Mouse (Mus musculus) cerebellum, postnatal 25 days (tissue): ENCODE data around the gene Chic2.
A peak's percentile ranks its signal among the peaks of the same experiment; 100 is the strongest.

Experiments
- DNase-seq, 2 experiments: peaks; one replicate each; pipeline ENCODE4 v3.0.0; 2021; ENCODE audit warnings: mixed read lengths in 2 of 2

Gene Chic2

GRCm38 (mm10) chr5:75066715-75067114, 22.1 kb upstream of the Chic2 start:
- DNase-seq = no peak

GRCm38 (mm10) chr5:75063177-75063576, 18.6 kb upstream of the Chic2 start:
- DNase-seq = no peak

GRCm38 (mm10) chr5:75051109-75051508, 6.5 kb upstream of the Chic2 start:
- DNase-seq = no peak

GRCm38 (mm10) chr5:75046681-75047321, 2.2 kb upstream of the Chic2 start:
- DNase-seq = peak; percentile 50 to 60

- DNase-seq = no peak
Observed at GRCm38 (mm10) chr5:75045371-75045770, 797 bp upstream of the Chic2 start.

- DNase-seq = no peak
Observed at GRCm38 (mm10) chr5:75043621-75044301, 813 bp downstream of the Chic2 start.

- no peak for DNase-seq
Observed at GRCm38 (mm10) chr5:75043011-75043445, 1.5 kb downstream of the Chic2 start.

- no peak for DNase-seq
Observed at GRCm38 (mm10) chr5:75039307-75039706, 5.3 kb downstream of the Chic2 start.

GRCm38 (mm10) chr5:75035475-75035874, 9.1 kb downstream of the Chic2 start:
- DNase-seq = no peak

- DNase-seq = no peak
Observed at GRCm38 (mm10) chr5:75014768-75015167, 29.8 kb downstream of the Chic2 start.

GRCm38 (mm10) chr5:75012771-75013421, 31.7 kb downstream of the Chic2 start:
- no peak for DNase-seq

GRCm38 (mm10) chr5:75011985-75012738, 32.4 kb downstream of the Chic2 start:
- peak; percentile 18 to 44 for DNase-seq

- no peak for DNase-seq
Observed at GRCm38 (mm10) chr5:75004755-75005154, 39.8 kb downstream of the Chic2 start.

- DNase-seq = peak; percentile 40 to 73
Observed at GRCm38 (mm10) chr5:75002109-75002508, 42.5 kb downstream of the Chic2 start.

- DNase-seq = no peak
Observed at GRCm38 (mm10) chr5:74998716-74999512, 45.7 kb downstream of the Chic2 start.

GRCm38 (mm10) chr5:74994947-74995346, 49.6 kb downstream of the Chic2 start:
- DNase-seq = peak in 1 of 2 experiments; percentile 12

- no peak for DNase-seq
Observed at GRCm38 (mm10) chr5:74984101-74984500, 60.5 kb downstream of the Chic2 start.

GRCm38 (mm10) chr5:74980574-74980973, 64.0 kb downstream of the Chic2 start:
- DNase-seq = no peak

GRCm38 (mm10) chr5:74980154-74980553, 64.4 kb downstream of the Chic2 start:
- DNase-seq = no peak

- DNase-seq = no peak
Observed at GRCm38 (mm10) chr5:74979586-74979985, 65.0 kb downstream of the Chic2 start.

- no peak for DNase-seq
Observed at GRCm38 (mm10) chr5:74975507-74975906, 69.1 kb downstream of the Chic2 start.

- peak; percentile 35 to 61 for DNase-seq
Observed at GRCm38 (mm10) chr5:74974726-74975411, 69.7 kb downstream of the Chic2 start.
